32 mouse cellular contexts compared by ENCODE assay signal in the genomic region with DNA sequence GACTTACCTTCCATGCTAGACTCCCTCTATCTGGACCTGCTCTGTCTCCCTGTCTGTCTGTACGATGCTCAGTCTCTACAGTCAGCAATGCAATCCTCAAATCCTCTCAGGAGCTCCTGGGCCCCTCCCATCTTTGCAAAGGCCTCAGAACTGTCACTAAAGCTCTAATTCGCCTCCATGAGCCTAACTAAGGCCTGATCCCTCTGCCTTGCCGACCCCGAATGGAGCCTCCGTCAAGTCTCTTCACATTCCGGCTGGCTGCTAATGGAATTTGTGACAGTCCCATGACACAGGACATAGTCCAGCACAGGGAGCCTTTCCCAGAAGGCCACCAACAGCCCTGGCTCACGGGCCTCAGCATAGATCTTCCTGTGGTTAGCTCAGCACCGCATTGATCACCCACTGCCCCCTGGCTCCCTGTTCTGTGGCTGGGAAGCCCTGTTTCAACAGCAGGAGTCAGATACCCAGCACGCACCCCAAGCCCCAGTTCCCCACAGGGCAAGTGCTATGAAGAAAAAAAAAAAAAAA. TPM values are rescaled to one million over a fixed set of nuclear protein-coding genes. Genes with fewer than 3 reads are reported as not detected.
A peak's percentile ranks its signal among the peaks of the same experiment; 100 is the strongest.
DNase-seq lines count a peak whose midpoint lies in the region; ATAC-seq and TF ChIP-seq lines count a peak whose summit lies in the region.
"Had no signal": no experiment of that assay in that cellular context is flagged by ENCODE, and none has a peak within 500 bp of the region (broad histone marks: within the 10 kb centered on the region; RNA-seq: fewer than 3 reads in every experiment).

No protein-coding gene starts in this region.

- no peak for TF ChIP-seq CTCF in left cerebral cortex, adult 2 months (IDR thresholded peaks at IDR 0.05)

- no peaks in the 10 kb centered on the region for H3K27me3 ChIP-seq in heart, embryonic 14.5 days (ENCODE audit: control insufficient read depth, insufficient read depth, low read length)
- H3K27me3 ChIP-seq in limb, embryonic 10.5 days (ENCODE audit: low read depth, poor library complexity, severe bottlenecking): peaks cover 60% of the 10 kb centered on the region
- no peaks in the 10 kb centered on the region; the same call in 1 of the 2 replicates for H3K27me3 ChIP-seq in forebrain, embryonic 12.5 days
- H3K27me3 ChIP-seq: embryonic facial prominence, embryonic 15.5 days; hindbrain, embryonic 12.5 days; limb, embryonic 15.5 days had no signal

- H3K36me3 ChIP-seq in heart, embryonic 14.5 days (ENCODE audit: control insufficient read depth, insufficient read depth, low read length): no peaks in the 10 kb centered on the region
- H3K36me3 ChIP-seq in limb, embryonic 10.5 days: no peaks in the 10 kb centered on the region
- H3K36me3 ChIP-seq in forebrain, embryonic 12.5 days (replicated peaks): no peaks in the 10 kb centered on the region
- H3K36me3 ChIP-seq: embryonic facial prominence, embryonic 10.5 days; embryonic facial prominence, embryonic 15.5 days; heart, embryonic 13.5 days; hindbrain, embryonic 12.5 days; limb, embryonic 15.5 days had no signal

- WGBS in heart, embryonic 14.5 days: 38% methylated on average over 9 of the region's 9 CpGs
- WGBS in limb, embryonic 10.5 days: 64% methylated on average over 9 of the region's 9 CpGs
- WGBS in forebrain, embryonic 12.5 days: 58% methylated on average over 9 of the region's 9 CpGs

- ATAC-seq in heart, embryonic 14.5 days (ENCODE audit: insufficient number of reproducible peaks, insufficient read depth, low FRiP score, low read depth): no peak
- ATAC-seq in forebrain, embryonic 12.5 days (ENCODE audit: low FRiP score): no peak
- ATAC-seq: activated CD4-positive, CD25-positive, alpha-beta regulatory T cell, adult 4 months; forebrain, embryonic 14.5 days had no signal

- no peaks in the 10 kb centered on the region for H3K9me3 ChIP-seq in heart, embryonic 14.5 days (ENCODE audit: control insufficient read depth, low read length)
- H3K9me3 ChIP-seq in limb, embryonic 10.5 days (replicated peaks): no peaks in the 10 kb centered on the region
- H3K9me3 ChIP-seq in forebrain, embryonic 12.5 days: no peaks in the 10 kb centered on the region
- H3K9me3 ChIP-seq: embryonic facial prominence, embryonic 10.5 days; embryonic facial prominence, embryonic 15.5 days; heart, embryonic 13.5 days; hindbrain, embryonic 12.5 days; limb, embryonic 15.5 days had no signal

- no peak overlapping the region for H3K4me3 ChIP-seq in heart, embryonic 14.5 days (ENCODE audit: control insufficient read depth in 1 of 2, insufficient read depth in 1 of 2, low read depth in 1 of 2, low read length in 2 of 2)
- H3K4me3 ChIP-seq in left cerebral cortex, adult 2 months: no peak overlapping the region
- H3K4me3 ChIP-seq in limb, embryonic 10.5 days: no peak overlapping the region
- H3K4me3 ChIP-seq in forebrain, embryonic 12.5 days (replicated peaks): no peak overlapping the region
- H3K4me3 ChIP-seq: embryonic facial prominence, embryonic 10.5 days; embryonic facial prominence, embryonic 15.5 days; heart, adult 2 months; heart, embryonic 13.5 days; hindbrain, embryonic 12.5 days; layer of hippocampus, adult 2 months; limb, embryonic 15.5 days had no signal

- H3K9ac ChIP-seq in heart, embryonic 14.5 days (ENCODE audit: low read length): no peak overlapping the region
- no peak overlapping the region for H3K9ac ChIP-seq in forebrain, embryonic 12.5 days
- H3K9ac ChIP-seq: embryonic facial prominence, embryonic 15.5 days; heart, embryonic 13.5 days; hindbrain, embryonic 12.5 days; limb, embryonic 15.5 days; liver, embryonic 14.5 days; lung, embryonic 14.5 days had no signal

- H3K4me1 ChIP-seq in heart, embryonic 14.5 days (ENCODE audit: control insufficient read depth in 2 of 2, insufficient read depth in 2 of 2, low read length in 2 of 2): peaks cover 13 to 19% of the 10 kb centered on the region in 2 experiments
- peaks cover 32% of the 10 kb centered on the region for H3K4me1 ChIP-seq in limb, embryonic 10.5 days
- H3K4me1 ChIP-seq in forebrain, embryonic 12.5 days: peaks cover 25% of the 10 kb centered on the region

- intact Hi-C loops in heart, postnatal 14 days (cut with DNase I): no loop called here
- intact Hi-C loops in left cerebral cortex, adult 2 months (cut with DNase I): no loop called here
- intact Hi-C loops in left cerebral cortex, postnatal 14 days (cut with DNase I): no loop called here

- 0 out of 2 replicates have a peak overlapping the region, but pooled peaks have one; percentile 11 for H3K4me2 ChIP-seq in heart, embryonic 14.5 days (ENCODE audit: low read length)
- no peak overlapping the region for H3K4me2 ChIP-seq in forebrain, embryonic 12.5 days
- H3K4me2 ChIP-seq: embryonic facial prominence, embryonic 15.5 days; heart, embryonic 13.5 days; hindbrain, embryonic 12.5 days; limb, embryonic 15.5 days had no signal

- H3K27ac ChIP-seq in heart, embryonic 14.5 days (replicated peaks in 1 of 2; ENCODE audit: control insufficient read depth in 1 of 2, insufficient read depth in 1 of 2, low read depth in 2 of 2, low read length in 2 of 2): no peak overlapping the region
- H3K27ac ChIP-seq in left cerebral cortex, adult 2 months: peak overlapping the region; percentile 76
- H3K27ac ChIP-seq in limb, embryonic 10.5 days: no peak overlapping the region
- no peak overlapping the region for H3K27ac ChIP-seq in forebrain, embryonic 12.5 days
- H3K27ac ChIP-seq: embryonic facial prominence, embryonic 10.5 days; embryonic facial prominence, embryonic 15.5 days; heart, adult 2 months; heart, embryonic 13.5 days; hindbrain, embryonic 12.5 days; layer of hippocampus, adult 2 months; limb, embryonic 15.5 days; liver, embryonic 14.5 days had no signal

- DNase-seq in heart, postnatal 14 days: no peak
- DNase-seq in left cerebral cortex, adult 2 months (ENCODE audit: extremely low spot score in 1 of 2, low spot score in 2 of 2): no peak
- DNase-seq in left cerebral cortex, postnatal 14 days (ENCODE audit: low spot score in 2 of 2): no peak
- peak; percentile 26 for DNase-seq in limb, embryonic 10.5 days (ENCODE audit: low spot score)
- no peak for DNase-seq in thymus, postnatal 4 days
- DNase-seq: adrenal gland, adult 2 months; adrenal gland, postnatal 36 days; cerebellum, adult 2 months; cerebellum, postnatal 14 days; heart, adult 2 months; kidney, adult 8-10 months; kidney, postnatal 10 days; left cerebral cortex, postnatal 4 days; lung, postnatal 14 days; midbrain, embryonic 14.5 days; right cerebral cortex, postnatal 25 days; spleen, adult 18-20 months; thymus, postnatal 14 days had no signal

RNA-seq across cellular contexts. Expression of gene Meltf, which starts 3.8 kb away (rescaled TPM):
- polyA plus RNA-seq in heart, embryonic 14.5 days (2014; fragmentation: Nextera tagmentation; extraction: Ambion mirVana): not detected in 2 replicates
- under 1 TPM in 1 of 2 experiments, not detected in 1; 0.07 TPM for total RNA-seq in heart, postnatal 14 days (2021)
- under 1 TPM; 0.51 to 0.54 TPM for total RNA-seq in left cerebral cortex, adult 2 months (2021)
- total RNA-seq in left cerebral cortex, postnatal 14 days (2021): under 1 TPM; 0.40 to 0.46 TPM
- 0.06 and 0.18 TPM in 2 replicates for polyA plus RNA-seq in limb, embryonic 10.5 days (2016; fragmentation: Nextera tagmentation; extraction: Ambion mirVana)
- polyA plus RNA-seq in forebrain, embryonic 12.5 days (2016; fragmentation: Nextera tagmentation; extraction: Ambion mirVana): 0.09 TPM in 2 replicates
- total RNA-seq: adrenal gland, adult 2 months; adrenal gland, postnatal 36 days; gastrocnemius, adult 8-10 months; heart, adult 2 months; monocyte, adult 5-6 weeks had no signal
- polyA plus RNA-seq: activated CD4-positive, CD25-positive, alpha-beta regulatory T cell, adult 4 months had no signal

RNA-seq across cellular contexts. Expression of gene Pigz, which starts 51.2 kb away (rescaled TPM):
- polyA plus RNA-seq in heart, embryonic 14.5 days (2014; fragmentation: Nextera tagmentation; extraction: Ambion mirVana): 0.12 and 0.47 TPM in 2 replicates
- 1 to 10 TPM; 2.0 to 2.7 TPM for total RNA-seq in heart, postnatal 14 days (2021)
- 10 to 100 TPM; 20.7 to 20.9 TPM for total RNA-seq in left cerebral cortex, adult 2 months (2021)
- total RNA-seq in left cerebral cortex, postnatal 14 days (2021): 10 to 100 TPM; 14.6 to 20.9 TPM
- polyA plus RNA-seq in limb, embryonic 10.5 days (2016; fragmentation: Nextera tagmentation; extraction: Ambion mirVana): 1.0 and 1.2 TPM in 2 replicates
- polyA plus RNA-seq in forebrain, embryonic 12.5 days (2016; fragmentation: Nextera tagmentation; extraction: Ambion mirVana): 1.1 and 1.5 TPM in 2 replicates
- total RNA-seq: monocyte, adult 5-6 weeks had no signal

Comparison
In these comparisons a context has a peak if more than half of its experiments do, and no peak if none do; other contexts are left out.
1. RNA of gene Pigz, which starts 51.2 kb away (total RNA-seq): 14.6 to 20.9 TPM in left cerebral cortex, postnatal 14 days and 20.7 to 20.9 TPM in left cerebral cortex, adult 2 months; 2.0 to 2.7 TPM in heart, postnatal 14 days; every median in the first group is over 4 times any median in the second.